Mouse (Mus musculus) T-helper 17 cell (primary cell): ENCODE results near the gene Mcfd2.

ENCODE experiments used
- in situ Hi-C, 2 experiments: fragments of 300-600 bp; cut with MboI, MseI; formaldehyde crosslinking; loops; 1 replicate in 1 of 2; 2 replicates in 1 of 2; pipeline ENCODE4 v1.15.1; 2025; ENCODE audit warnings: high pct_unique_total_duplicates in 2 of 2

Gene Mcfd2

DNA sequence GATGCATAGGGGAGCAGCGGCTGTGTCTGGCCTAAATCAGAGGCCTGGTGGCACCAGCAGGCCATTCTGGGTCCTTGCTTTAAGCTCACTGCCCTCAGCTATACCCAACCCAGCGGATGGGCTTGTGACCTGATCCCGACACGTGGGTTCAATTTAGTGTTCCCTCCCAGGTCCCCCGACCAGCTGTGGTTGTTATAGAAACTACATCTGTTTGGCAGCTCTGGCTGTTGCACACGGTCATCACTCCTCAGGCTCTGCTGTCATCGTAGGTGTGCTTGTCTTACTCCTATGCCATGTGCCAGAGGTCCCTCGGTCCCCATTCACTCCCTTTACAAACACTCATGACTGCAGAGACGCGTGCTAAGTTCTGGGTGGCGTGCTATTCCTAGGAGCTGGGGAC, 27.9 kb downstream of the Mcfd2 start:
- in situ Hi-C loops, result loop anchor here in 1 of 2 experiments (10.0 kb wide), 1 partner anchor 667 kb away; no protein-coding TSS in a partner anchor

DNA sequence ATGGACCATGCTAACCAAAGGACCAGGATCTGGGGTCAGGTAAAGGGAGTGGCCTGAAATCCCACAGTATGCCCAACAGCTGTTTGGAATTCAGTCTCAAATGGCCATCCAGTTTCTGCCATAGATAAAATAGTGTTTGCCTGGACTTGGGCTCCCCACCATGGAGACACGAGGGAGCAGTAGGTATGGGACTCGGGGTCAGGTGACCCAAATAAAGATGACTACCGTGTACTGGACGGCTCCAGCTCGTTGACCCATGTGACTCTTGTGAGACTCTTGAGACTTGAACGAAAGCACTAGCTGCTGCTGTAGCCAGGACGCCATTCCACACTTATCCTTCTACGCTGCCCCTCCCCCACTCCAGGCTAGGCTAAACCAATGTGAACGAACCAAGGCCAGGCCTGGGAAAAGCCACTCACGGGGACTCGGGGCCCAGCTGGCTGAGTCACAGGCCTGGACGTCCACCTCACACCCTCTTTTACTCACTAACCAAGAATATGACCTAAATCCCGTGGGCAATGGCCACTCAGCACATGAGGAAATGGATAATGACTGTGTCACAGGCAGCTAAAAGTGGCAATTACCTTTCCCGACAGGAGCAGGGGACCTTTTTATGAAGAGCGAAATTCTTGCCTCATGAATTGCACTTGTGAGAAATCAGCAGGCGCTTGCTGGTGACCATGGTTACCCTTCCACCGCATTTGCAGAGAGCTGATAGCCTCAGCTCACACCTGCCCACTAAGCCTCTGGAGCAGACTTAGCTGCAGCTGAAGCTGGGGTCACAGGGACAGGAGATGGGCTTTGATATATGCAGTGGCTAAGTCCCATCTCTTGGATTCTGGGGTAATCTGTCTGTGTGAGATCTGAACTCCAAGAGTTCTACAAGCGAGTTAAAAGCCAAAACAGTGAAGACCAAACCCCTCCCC, 28.7 kb downstream of the Mcfd2 start:
- in situ Hi-C loops, result loop anchor here in 1 of 2 experiments (10.0 kb wide), 1 partner anchor 668 kb away; no protein-coding TSS in a partner anchor

DNA sequence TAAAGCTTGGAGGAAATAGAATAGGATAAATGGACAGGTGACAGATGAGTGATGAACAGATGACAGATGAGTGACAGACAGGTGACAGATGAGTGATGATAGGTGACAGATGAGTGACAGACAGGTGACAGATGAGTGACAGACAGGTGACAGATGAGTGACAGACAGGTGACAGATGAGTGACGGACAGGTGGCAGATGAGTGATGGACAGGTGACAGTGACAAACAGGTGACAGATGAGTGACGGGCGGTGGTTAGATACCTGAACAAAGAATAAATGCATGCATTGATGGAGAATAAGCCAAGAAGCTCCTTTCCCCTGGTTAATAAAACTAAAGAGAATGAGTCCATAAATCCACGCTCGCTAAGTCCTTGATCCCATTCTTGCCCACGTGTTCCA, 30.7 kb downstream of the Mcfd2 start:
- in situ Hi-C loops, result loop anchor here in 1 of 2 experiments (10.0 kb wide), 1 partner anchor 670 kb away; no protein-coding TSS in a partner anchor

DNA sequence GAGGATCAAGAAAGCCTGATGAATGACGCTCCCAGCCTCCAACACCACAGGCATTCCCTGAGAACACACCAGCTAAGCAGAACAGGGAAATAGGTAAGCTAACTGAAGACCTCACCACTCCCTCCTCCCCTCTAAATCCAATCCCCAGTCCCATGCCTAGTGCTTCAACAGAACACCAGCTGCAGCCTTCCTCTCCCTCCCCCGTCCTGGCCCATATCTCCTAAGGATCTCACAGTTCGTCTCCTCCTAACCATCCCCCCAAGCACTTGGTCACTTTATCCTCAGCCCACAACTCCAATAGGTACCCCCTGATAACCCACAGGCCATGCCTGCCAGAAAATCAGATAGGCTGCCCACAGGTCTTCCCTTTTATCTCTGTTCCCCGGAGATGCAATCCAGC, 37.9 kb downstream of the Mcfd2 start:
- in situ Hi-C loops, result no loop called here

DNA sequence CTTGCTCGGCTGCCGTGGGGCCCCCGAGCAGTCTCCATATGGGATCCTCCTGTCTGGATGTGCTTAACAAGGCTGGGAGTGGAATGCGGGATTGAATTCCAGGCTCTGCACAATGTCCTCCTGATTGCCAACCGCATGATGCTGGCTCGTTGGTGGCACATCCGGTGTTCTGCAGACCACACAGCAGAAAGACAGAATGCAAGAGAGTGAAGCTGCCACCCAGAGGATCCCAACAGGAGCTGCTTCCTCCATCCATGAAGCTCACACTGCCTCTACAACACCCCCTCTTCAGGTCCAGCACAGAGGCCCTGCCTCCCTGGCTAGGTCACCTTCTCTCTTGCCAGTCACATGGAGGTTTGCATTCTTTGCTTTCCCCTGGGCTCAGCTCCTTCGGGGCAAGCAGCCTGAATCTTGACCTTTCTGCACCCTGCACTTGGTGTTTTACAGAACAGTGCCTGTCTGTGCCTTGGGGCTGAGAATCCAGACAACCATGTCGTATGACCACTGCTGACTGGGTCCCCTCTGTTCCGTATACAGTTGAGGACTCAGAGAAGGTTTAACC, 39.6 kb downstream of the Mcfd2 start:
- in situ Hi-C loops, result no loop called here

DNA sequence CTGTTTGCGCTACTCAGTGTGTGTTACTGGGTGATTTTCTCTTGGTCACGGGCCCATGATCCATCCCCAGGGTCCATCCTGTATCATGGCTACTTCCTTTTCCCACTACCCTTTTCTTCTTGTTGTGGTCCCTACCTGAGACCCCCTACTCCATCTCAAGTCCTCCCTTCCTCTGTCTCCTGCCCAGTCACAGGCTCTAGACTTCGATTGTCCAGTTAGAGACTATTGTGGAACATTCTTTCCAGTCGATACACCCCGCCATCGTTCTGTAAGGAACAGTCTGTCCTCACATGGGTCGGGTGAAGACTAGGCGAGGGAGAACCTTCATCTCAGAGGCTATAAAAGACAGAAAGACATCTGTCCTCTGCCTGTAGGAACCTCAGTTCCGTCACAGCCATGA, 40.4 kb downstream of the Mcfd2 start:
- in situ Hi-C loops, result no loop called here

DNA sequence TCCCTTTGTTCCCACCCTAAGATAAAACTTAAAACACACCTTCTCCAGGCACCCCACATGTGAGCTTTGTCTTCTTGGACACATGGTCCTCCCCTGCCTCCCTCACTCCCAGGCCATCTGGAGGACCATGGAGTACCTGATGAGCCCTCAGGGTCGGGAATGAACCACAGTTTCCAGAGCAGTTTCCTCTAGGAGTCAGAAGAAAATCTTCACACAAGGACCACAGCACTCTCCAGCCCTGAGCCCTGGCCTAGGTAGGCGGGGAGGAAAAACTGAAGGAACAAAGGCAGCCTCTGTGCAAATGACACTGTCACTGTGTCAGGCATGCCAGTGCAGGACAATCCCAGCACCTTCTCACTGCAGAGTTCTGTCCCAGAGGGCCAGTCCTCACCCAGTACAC, 41.3 kb downstream of the Mcfd2 start:
- in situ Hi-C loops, result no loop called here

DNA sequence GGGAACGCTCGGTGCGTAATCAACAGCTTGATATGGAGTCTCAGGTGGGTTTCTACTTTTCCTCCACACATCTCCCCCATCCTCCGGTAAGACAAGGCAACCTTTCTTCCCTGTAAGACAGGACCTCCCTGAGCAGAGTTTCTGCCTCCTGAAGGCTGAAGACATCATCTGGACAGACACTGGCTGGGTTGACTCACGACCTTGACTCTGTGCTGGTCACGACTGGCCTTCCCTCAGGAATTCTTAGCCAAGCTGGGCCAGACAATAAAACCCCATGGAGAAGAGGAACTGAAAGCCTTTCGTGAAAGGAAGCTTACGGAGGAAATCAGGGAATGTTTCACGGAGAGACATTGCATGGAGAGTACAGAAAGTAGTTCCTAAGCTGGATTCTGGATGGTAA, 46.3 kb downstream of the Mcfd2 start:
- in situ Hi-C loops, result no loop called here

DNA sequence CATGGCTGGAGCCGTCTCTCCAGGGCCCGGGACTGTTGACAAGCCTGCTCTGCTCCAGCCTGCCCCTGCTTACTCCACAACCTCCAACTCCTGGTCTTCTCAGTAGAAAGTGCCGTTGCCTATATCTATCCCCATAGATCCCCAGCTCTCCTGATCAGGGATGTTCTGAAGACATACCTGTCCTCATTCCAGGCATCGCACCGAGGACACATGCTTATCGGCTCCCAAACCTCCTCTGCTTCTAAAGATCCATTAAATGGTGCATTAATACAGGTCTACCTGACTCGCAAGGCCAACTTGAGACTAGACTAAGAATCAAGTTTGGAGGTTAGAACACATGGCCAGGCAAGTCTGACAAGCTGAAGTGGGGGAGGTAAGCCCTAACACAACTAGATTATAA, 51.2 kb downstream of the Mcfd2 start:
- in situ Hi-C loops, result loop anchor here in 1 of 2 experiments (5.0 kb wide), 1 partner anchor 62 kb away; no protein-coding TSS in a partner anchor

DNA sequence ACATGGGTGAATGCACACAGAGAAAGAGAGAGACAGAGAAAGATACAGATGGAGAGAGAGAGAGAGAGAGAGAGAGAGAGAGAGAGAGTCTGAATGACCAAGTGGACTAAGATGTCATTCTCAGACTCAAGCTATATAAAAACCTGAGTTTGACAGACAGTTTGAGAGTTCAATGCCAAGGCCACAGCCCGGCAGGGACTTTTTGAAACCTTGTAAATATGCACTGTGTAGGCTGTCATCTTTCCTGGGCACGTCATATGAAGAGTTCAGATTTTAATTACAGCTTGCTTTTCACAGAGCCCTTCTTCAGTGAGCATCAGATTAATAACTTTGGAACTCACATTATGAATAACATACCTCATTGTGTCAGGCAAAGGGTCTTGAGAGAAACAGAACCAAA, 55.2 kb downstream of the Mcfd2 start:
- in situ Hi-C loops, result loop anchor here in 1 of 2 experiments (5.0 kb wide), 1 partner anchor 58 kb away; no protein-coding TSS in a partner anchor

DNA sequence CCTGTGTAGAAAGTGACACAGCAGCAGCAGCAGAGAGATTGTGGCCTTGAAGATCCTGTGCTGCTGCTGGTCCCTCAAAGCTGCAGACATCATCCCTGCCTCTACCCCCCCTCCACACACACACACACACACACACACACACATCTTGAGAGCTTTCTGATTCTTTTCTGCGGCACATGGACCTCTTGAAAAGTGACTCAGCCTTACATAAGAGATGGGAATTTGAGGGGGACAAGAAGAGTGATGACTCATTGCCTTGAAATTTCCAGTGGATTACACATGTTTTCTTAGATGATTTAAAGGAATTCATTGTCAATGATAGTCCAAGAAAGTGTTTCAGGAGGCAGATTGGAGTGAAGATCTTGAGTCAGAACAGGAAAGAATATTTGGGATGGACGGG, 58.9 kb downstream of the Mcfd2 start:
- in situ Hi-C loops, result no loop called here
